Mouse (Mus musculus): ENCODE results near the gene Ubqln4.

Ubqln4 gene

DNA sequence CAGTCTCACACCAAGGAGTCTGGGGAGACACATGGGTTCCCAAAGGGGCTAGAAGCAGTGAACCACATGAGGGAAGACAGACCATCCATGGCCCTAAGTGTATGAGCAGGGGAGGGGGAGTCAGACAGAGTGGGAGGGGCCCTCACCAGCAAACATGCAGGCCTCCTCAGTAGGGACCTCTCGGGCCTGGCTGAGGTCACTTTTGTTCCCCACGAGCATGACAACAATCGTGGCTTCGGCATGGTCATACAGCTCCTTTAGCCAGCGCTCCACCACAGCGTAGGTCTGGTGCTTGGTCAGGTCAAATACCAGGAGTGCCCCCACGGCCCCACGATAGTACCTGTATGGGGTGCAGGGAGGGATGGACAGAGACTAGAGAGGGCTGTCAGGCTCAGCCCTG, 10.4 kb upstream of the Ubqln4 start:
- no peak for DNase-seq

- no peak for DNase-seq
These were observed 9.7 kb upstream of the Ubqln4 start for GRCm38 (mm10) chr3:88543651-88544410.

DNA sequence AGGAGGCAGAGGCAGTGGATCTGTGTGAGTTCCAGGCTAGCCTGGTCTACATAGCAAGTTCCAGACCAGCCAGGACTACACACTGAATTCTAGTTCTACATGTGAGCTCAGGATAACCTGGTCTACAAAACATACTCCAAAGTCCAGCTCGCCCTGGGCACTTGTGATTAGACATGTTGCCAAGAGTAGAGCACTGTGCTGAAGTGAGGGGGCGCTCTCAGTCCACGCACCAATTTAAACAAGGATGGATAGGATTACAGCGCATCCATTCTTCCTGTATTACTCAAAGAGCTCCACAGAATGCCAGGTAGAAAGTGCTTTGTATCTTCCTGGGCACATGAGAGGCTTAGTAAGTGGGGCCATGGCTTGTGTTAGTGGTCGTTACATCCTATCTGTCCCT, 9.0 kb upstream of the Ubqln4 start:
- DNase-seq = peak; percentile 34

DNA sequence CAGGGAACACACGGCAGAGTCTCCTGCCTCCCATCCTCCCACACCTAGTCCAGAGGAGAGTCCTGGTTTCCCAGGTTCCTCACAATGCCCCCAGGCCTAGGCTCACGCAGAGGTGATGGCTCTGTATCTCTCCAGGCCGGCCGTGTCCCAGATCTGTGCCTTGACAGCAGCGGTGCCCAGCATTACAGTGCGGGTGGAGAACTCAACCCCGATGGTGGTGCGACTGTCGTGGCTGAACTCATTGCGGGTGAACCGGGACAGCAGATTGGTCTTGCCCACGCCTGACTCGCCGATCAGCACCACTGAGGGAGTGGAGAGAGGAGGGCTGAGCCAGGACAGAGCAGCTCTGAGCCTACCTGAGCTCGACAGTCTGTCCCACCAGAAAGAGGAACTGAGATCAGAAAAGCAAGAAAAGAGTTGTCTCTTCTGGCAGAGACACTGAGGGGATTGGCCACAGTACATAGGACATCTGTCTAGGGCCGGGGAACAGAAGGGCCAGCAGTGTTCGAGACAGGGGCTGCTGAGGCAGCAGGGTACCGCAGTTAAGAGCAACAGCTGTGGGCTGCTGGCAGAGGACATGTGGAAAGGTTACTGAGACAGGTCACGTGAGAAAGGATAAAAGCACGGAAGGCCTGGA, 8.5 kb upstream of the Ubqln4 start:
- DNase-seq = no peak

GRCm38 (mm10) chr3:88546674-88547418, 6.7 kb upstream of the Ubqln4 start:
- DNase-seq = no peak

GRCm38 (mm10) chr3:88548180-88548917, 5.2 kb upstream of the Ubqln4 start, which contains the start of gene Rab25:
Rab25 (minus strand) TSS chr3:88548300.
- no peak for DNase-seq

DNA sequence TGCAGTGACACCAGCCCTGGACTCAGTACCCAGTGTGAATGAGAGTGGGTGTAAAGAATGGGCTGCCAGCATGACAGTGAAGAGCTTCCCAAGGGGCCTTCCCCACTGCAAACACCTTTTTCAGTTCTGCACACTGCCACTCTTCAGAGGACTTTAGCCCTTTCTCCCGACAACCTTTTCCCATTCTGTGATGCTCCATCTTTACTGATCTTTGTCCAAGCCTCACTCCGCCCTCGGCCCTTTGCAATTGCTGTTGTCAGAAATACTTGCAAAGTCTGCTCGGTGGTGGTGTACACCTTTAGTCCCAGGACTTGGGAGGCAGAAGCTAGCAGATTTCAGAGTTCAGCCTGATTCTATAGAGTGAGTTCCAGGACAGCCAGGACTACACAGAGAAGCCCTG, 2.0 kb upstream of the Ubqln4 start:
- DNase-seq = no peak

DNA sequence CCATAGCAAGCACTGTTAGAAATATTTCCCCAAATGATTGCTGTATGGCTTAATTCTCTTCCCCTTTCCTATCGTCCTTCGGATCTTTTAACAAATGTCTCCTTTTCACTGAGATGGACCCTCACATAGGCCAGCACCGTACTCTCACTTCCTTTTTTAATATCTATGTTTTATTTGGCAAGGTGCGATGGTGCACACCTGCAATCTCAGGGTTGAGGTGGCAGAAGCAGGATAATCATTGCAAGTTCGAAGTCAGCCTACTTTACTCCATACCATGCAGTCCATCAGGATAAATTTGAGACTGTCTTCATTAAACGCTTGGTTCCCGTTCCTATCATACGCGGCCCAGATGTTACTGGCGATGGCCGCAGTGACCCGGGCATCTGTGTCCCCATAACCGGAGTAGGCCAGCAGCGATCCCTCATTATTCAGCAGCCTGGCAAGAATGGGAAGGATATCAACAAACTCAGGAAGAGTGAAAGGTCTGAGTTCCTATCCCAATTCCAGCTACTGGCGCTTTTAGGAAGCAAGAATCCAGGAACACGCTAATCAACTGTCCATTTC, 1.4 kb upstream of the Ubqln4 start:
- no peak for DNase-seq

DNA sequence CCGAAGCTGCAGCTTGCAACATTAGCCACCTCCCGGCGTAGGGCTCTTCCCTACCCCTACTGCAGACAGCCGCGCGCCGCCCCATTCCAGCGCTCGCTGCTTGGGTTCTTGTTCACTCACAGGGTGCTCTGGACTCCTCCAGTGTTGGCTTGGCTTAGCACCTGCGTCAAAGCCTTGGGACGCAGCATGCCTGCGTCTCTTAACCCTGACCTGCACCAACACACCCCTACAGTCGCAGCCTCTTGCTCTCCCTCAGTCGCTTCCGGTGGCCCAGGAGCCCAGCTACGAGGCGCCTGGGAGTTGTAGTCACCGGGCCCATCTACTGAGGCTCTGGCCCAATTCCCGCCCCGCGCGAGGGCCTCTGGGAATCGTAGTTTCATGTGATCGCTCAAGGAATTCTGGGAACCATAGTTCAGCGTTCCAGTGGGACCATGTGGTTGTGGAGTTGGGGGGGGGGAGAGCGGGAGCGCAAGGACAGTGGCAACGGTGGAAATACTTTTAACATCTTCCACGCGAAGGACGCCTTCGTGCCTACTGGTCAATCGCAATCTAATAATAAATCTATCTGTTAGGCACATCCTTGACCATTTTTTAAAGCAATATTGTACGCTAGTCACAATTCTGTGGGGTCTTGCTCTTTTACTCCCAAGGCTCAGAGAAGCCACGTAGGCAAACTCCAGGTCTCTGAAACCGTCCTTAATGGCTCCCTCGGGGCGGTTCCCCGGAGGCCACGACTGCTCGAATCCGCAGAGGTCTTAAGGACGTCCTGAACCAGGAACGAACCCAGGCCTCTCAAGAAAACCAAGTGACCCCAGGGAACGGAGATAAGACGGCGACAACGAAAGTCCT, 658 bp upstream of the Ubqln4 start, which contains the start of gene Lamtor2:
Gene Lamtor2, minus strand, starts transcription at position 399 of the 849 bp plus-strand sequence.
- DNase-seq = peak; percentile 96

GRCm38 (mm10) chr3:88553880-88554586, 475 bp downstream of the Ubqln4 start:
- DNase-seq = peak; percentile 84

DNA sequence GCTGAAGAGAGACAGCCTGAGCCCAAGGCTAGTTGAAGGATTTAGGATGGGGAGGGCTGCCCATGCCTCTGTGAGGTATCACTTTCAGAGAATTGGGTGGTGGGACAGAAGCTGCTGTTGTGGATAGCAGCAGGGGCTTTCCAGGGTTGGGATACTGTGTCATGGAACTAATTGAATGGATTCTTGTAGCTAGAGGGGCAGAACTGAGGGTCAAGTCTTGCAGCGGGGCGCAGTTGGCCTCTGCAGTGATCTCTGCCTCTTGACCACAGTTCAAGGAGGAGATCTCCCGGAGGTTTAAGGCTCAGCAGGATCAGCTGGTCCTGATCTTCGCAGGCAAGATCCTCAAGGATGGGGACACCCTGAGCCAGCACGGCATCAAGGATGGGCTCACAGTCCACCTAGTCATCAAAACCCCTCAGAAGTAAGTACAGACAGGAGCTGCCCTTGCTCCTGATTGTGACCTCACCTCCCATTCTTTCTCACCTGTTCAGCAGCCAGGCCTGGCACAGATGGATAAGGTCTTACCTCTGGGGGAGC, 1.6 kb downstream of the Ubqln4 start:
- no peak for DNase-seq

- no peak for DNase-seq
These were observed 2.2 kb downstream of the Ubqln4 start for GRCm38 (mm10) chr3:88555731-88556130.

DNA sequence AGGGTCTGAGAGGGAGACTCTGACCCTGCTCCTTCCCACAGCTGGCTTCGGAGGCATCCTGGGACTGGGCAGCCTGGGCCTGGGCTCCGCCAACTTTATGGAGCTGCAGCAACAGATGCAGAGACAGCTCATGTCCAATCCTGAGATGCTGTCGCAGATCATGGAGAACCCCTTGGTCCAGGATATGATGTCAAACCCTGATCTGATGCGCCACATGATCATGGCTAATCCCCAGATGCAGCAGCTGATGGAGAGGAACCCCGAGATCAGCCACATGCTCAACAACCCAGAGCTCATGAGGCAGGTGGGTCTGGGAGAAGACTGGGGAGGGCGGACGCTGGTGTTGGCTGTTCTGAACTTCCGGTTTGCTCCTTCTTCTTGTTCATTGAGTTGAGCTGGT, 3.1 kb downstream of the Ubqln4 start:
- DNase-seq = no peak

- DNase-seq = no peak
These were observed 6.0 kb downstream of the Ubqln4 start for GRCm38 (mm10) chr3:88559596-88559995.

GRCm38 (mm10) chr3:88561989-88562388, 8.4 kb downstream of the Ubqln4 start:
- DNase-seq = no peak

- no peak for DNase-seq
These were observed 9.9 kb downstream of the Ubqln4 start for GRCm38 (mm10) chr3:88563442-88563841.

DNA sequence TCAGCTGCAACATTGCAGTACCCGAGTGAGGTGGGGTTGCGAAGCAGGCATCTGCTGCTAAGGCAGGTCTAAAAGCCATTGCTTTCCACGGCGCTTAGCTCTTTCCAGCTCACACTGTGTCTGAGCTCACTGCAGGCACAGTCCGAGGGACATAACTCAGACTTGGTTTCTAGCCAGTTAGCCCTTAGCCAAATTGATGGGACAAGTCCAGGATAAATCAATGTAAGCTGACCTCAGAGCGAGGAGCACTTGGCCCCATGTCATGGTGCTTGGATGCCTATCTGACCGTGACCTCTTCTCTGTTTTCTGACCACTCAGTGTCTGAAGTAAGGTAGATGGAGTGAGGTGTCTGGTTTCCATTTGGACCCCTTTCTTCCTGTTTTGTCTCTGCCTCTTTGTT, 10.4 kb downstream of the Ubqln4 start:
- DNase-seq = no peak

GRCm38 (mm10) chr3:88566116-88566515, 12.6 kb downstream of the Ubqln4 start:
- DNase-seq = no peak

- no peak for DNase-seq
These were observed 13.0 kb downstream of the Ubqln4 start for GRCm38 (mm10) chr3:88566536-88567061.

DNA sequence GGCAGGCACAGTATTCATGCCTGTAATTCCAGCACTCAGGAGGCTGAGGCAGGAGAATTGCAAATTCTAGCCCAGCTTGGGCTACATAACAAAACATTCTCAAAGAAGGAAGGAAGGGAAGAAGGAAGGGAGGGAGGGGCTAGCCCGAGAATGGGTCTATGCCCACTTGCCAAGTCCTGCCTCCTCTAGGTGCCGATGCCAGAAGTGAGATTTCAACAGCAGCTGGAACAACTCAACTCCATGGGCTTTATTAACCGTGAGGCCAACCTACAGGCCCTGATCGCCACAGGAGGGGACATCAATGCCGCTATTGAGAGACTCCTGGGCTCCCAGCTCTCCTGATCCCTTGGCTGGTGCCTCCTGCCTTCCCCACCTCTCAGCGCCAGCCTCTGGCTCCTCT, 14.3 kb downstream of the Ubqln4 start:
- DNase-seq = no peak

Data from thymus, postnatal 14 days (tissue).